Mouse (Mus musculus): ENCODE measurements around the gene Lypd1. TPM values are rescaled to one million over a fixed set of nuclear protein-coding genes. Genes with fewer than 3 reads are reported as not detected.

Gene Lypd1
- total RNA-seq, 4 experiments from 2014 or later = not detected

Other genes starting within 250 kb of the Lypd1 start
- gene Gpr39, start 236.1 kb downstream of the Lypd1 start, total RNA-seq (2022) = not detected

Measured in gastrocnemius, adult 8-10 months (tissue).